Mouse (Mus musculus): Measurements from ENCODE around the gene Cog7. TPM values are rescaled to one million over a fixed set of nuclear protein-coding genes. Genes with fewer than 3 reads are reported as not detected.

The Cog7 gene
- polyA plus RNA-seq, 1 experiment = 9.9 TPM

DNA sequence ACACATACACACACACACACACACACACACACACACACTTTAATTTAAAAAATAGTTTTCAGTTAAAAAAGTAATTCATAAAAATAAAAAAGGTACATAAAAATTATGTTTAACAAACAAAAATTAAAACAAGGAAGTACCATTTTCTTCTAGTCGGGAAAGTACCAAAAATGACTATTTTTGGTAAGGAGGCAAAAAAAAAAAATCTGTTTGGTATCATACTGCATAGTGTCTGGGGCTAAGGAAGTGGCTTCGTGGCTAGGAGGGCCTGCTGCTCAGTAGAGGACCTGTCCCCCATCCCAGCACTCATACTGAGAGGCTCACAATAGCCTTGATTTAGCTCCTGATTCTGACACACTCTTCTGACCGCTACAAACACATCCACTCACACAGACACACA, 9.8 kb downstream of the Cog7 start:
- no peak overlapping the region for H3K27ac ChIP-seq (ENCODE audit: insufficient read depth, low read length)
- no peak for DNase-seq (ENCODE audit: low read depth in 1 of 2, low spot score in 2 of 2)
- no peak for TF ChIP-seq CTCF (IDR thresholded peaks at IDR 0.05; ENCODE audit: extremely low read depth, insufficient read depth, insufficient read length, insufficient replicate concordance)
- no peak for TF ChIP-seq POLR2A (IDR thresholded peaks at IDR 0.05; ENCODE audit: low read depth, low read length)
- H3K27me3 ChIP-seq (ENCODE audit: control insufficient read depth, insufficient read depth, low read length) = no peaks in the 10 kb centered on the region
- no peak overlapping the region for H3K4me3 ChIP-seq (ENCODE audit: extremely low read depth, insufficient read depth, insufficient read length)
- 37% methylated on average over 3 of the region's 3 CpGs for whole genome bisulfite sequencing
- 0 out of 2 replicates have a peak, but pooled peaks cover 1% of the 10 kb centered on the region for H3K36me3 ChIP-seq (ENCODE audit: control insufficient read depth, insufficient read depth, low read length)
- H3K4me1 ChIP-seq (ENCODE audit: control insufficient read depth, insufficient read depth, insufficient read length) = peaks cover 4% of the 10 kb centered on the region; the same call in 1 of the 2 replicates

DNA sequence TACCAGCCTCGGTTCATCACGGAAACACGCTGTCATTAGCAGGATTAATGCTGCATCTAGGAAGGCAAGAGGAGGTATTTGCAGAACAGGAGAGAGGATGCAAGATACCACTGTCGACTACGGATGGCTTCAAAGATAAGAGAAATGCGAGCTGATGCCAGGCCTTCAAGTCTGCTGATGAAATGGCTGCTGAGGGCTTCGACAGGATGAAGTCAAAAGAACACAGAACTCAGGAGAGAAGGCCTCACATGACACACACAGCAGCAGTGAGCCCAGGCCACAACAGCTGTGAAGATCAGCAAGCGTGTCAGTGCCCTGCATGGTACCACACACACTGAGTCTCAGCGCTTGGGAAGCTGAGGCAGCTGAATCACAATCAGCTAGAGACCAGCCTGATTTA, 11.3 kb downstream of the Cog7 start:
- no peak for DNase-seq (ENCODE audit: low read depth in 1 of 2, low spot score in 2 of 2)
- Histone ChIP-seq H3K36me3 (ENCODE audit: control insufficient read depth, insufficient read depth, low read length) (0 out of 2 replicates have a peak, but pooled peaks cover 1% of the 10 kb centered on the region), H3K27me3 (ENCODE audit: control insufficient read depth, insufficient read depth, low read length) (no peaks in the 10 kb centered on the region), H3K4me3 (ENCODE audit: extremely low read depth, insufficient read depth, insufficient read length) (no peak overlapping the region), H3K4me1 (ENCODE audit: control insufficient read depth, insufficient read depth, insufficient read length) (peaks cover 4% of the 10 kb centered on the region; the same call in 1 of the 2 replicates), H3K27ac (ENCODE audit: insufficient read depth, low read length) (no peak overlapping the region)
- TF ChIP-seq POLR2A (IDR thresholded peaks at IDR 0.05; ENCODE audit: low read depth, low read length) = no peak
- TF ChIP-seq CTCF (IDR thresholded peaks at IDR 0.05; ENCODE audit: extremely low read depth, insufficient read depth, insufficient read length, insufficient replicate concordance) = no peak
- 86% methylated on average over 9 of the region's 9 CpGs for WGBS

GRCm38 (mm10) chr7:121968816-121969215, 12.7 kb downstream of the Cog7 start:
- Histone ChIP-seq H3K27ac (ENCODE audit: insufficient read depth, low read length) (no peak overlapping the region), H3K4me1 (ENCODE audit: control insufficient read depth, insufficient read depth, insufficient read length) (peaks cover 4% of the 10 kb centered on the region; the same call in 1 of the 2 replicates), H3K36me3 (ENCODE audit: control insufficient read depth, insufficient read depth, low read length) (peaks cover 7% of the 10 kb centered on the region), H3K4me3 (ENCODE audit: extremely low read depth, insufficient read depth, insufficient read length) (no peak overlapping the region), H3K27me3 (ENCODE audit: control insufficient read depth, insufficient read depth, low read length) (no peaks in the 10 kb centered on the region)
- TF ChIP-seq CTCF (IDR thresholded peaks at IDR 0.05; ENCODE audit: extremely low read depth, insufficient read depth, insufficient read length, insufficient replicate concordance) (no peak), POLR2A (IDR thresholded peaks at IDR 0.05; ENCODE audit: low read depth, low read length) (no peak)
- no peak for DNase-seq (ENCODE audit: low read depth in 1 of 2, low spot score in 2 of 2)
- 85% methylated on average over 9 of the region's 9 CpGs for WGBS

- no peak for TF ChIP-seq CTCF (IDR thresholded peaks at IDR 0.05; ENCODE audit: extremely low read depth, insufficient read depth, insufficient read length, insufficient replicate concordance)
- TF ChIP-seq POLR2A (IDR thresholded peaks at IDR 0.05; ENCODE audit: low read depth, low read length) = no peak
- DNase-seq (ENCODE audit: low read depth in 1 of 2, low spot score in 2 of 2) = no peak
- H3K27me3 ChIP-seq (ENCODE audit: control insufficient read depth, insufficient read depth, low read length) = no peaks in the 10 kb centered on the region
- peaks cover 7% of the 10 kb centered on the region for H3K36me3 ChIP-seq (ENCODE audit: control insufficient read depth, insufficient read depth, low read length)
- H3K27ac ChIP-seq (ENCODE audit: insufficient read depth, low read length) = no peak overlapping the region
- WGBS = 83% methylated on average over 8 of the region's 8 CpGs
- H3K4me1 ChIP-seq (ENCODE audit: control insufficient read depth, insufficient read depth, insufficient read length) = peaks cover 4% of the 10 kb centered on the region; the same call in 1 of the 2 replicates
- H3K4me3 ChIP-seq (ENCODE audit: extremely low read depth, insufficient read depth, insufficient read length) = no peak overlapping the region
These were observed 13.3 kb downstream of the Cog7 start for GRCm38 (mm10) chr7:121968242-121968641.

DNA sequence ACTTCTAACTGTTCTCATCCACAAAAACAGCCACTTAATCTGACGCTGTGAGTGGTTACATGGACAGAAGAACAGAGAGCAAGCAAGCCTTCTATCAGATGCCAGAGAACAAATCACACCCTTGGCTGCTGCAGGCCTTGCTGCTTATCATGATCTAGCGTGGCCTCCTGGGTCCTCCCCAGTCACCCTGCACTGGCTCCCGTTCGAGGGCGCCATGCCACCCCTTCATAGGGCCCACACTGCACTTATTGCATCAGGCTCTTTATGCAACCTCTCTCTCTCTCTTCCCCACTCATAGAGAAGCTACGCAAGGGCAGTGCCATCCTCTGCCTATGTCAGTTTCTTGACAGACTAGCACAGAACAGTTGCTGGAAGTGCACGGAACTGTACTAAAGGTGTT, 15.3 kb downstream of the Cog7 start:
- Histone ChIP-seq H3K4me3 (ENCODE audit: extremely low read depth, insufficient read depth, insufficient read length) (no peak overlapping the region), H3K27ac (ENCODE audit: insufficient read depth, low read length) (no peak overlapping the region), H3K4me1 (ENCODE audit: control insufficient read depth, insufficient read depth, insufficient read length) (no peaks in the 10 kb centered on the region), H3K27me3 (ENCODE audit: control insufficient read depth, insufficient read depth, low read length) (no peaks in the 10 kb centered on the region), H3K36me3 (ENCODE audit: control insufficient read depth, insufficient read depth, low read length) (peaks cover 15% of the 10 kb centered on the region)
- 86% methylated on average over 7 of the region's 7 CpGs for WGBS
- no peak for TF ChIP-seq POLR2A (IDR thresholded peaks at IDR 0.05; ENCODE audit: low read depth, low read length)
- TF ChIP-seq CTCF (IDR thresholded peaks at IDR 0.05; ENCODE audit: extremely low read depth, insufficient read depth, insufficient read length, insufficient replicate concordance) = no peak
- DNase-seq (ENCODE audit: low read depth in 1 of 2, low spot score in 2 of 2) = no peak

DNA sequence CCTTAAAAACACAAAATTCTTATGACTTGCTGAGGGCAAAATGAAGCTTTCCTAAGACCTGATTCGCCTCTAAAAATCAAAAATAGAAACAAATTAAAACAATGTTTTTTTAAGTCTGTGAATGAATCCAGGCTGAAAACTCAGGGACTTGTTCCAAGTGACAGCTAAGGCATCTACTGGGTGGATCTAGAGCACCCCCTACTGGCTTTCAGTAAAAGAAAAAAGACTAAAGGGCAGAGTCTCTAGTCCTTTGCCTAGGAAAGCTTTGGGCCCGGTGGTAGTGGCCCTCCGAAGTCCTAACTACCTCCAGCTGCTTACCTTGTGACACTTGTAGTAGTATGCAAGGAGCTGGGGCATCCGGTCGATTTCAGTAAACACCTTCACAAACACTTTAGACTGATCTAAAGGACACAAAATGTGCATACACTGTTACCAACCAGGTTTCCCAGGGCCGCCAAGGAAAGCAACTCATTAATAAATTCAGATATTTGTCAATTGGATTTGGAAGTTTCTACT, 17.6 kb downstream of the Cog7 start:
- H3K4me3 ChIP-seq (ENCODE audit: extremely low read depth, insufficient read depth, insufficient read length) = no peak overlapping the region
- no peaks in the 10 kb centered on the region for H3K4me1 ChIP-seq (ENCODE audit: control insufficient read depth, insufficient read depth, insufficient read length)
- 79% methylated on average over 6 of the region's 6 CpGs for WGBS
- DNase-seq (ENCODE audit: low read depth in 1 of 2, low spot score in 2 of 2) = no peak
- no peaks in the 10 kb centered on the region for H3K27me3 ChIP-seq (ENCODE audit: control insufficient read depth, insufficient read depth, low read length)
- peaks cover 17% of the 10 kb centered on the region for H3K36me3 ChIP-seq (ENCODE audit: control insufficient read depth, insufficient read depth, low read length)
- TF ChIP-seq POLR2A (IDR thresholded peaks at IDR 0.05; ENCODE audit: low read depth, low read length) (no peak), CTCF (IDR thresholded peaks at IDR 0.05; ENCODE audit: extremely low read depth, insufficient read depth, insufficient read length, insufficient replicate concordance) (no peak)
- H3K27ac ChIP-seq (ENCODE audit: insufficient read depth, low read length) = no peak overlapping the region

- no peak overlapping the region for H3K4me3 ChIP-seq (ENCODE audit: extremely low read depth, insufficient read depth, insufficient read length)
- no peak for TF ChIP-seq POLR2A (IDR thresholded peaks at IDR 0.05; ENCODE audit: low read depth, low read length)
- no peak for TF ChIP-seq CTCF (IDR thresholded peaks at IDR 0.05; ENCODE audit: extremely low read depth, insufficient read depth, insufficient read length, insufficient replicate concordance)
- WGBS = 83% methylated on average over 3 of the region's 3 CpGs
- DNase-seq (ENCODE audit: low read depth in 1 of 2, low spot score in 2 of 2) = no peak
- H3K27ac ChIP-seq (ENCODE audit: insufficient read depth, low read length) = no peak overlapping the region
- H3K36me3 ChIP-seq (ENCODE audit: control insufficient read depth, insufficient read depth, low read length) = peaks cover 17% of the 10 kb centered on the region
- H3K4me1 ChIP-seq (ENCODE audit: control insufficient read depth, insufficient read depth, insufficient read length) = no peaks in the 10 kb centered on the region
- H3K27me3 ChIP-seq (ENCODE audit: control insufficient read depth, insufficient read depth, low read length) = no peaks in the 10 kb centered on the region
These were observed 18.9 kb downstream of the Cog7 start for GRCm38 (mm10) chr7:121962571-121962959.

All from spleen, adult 2 months (tissue).